Mouse (Mus musculus): ENCODE measurements around the gene Bnip3.

- TF ChIP-seq CTCF (conservative IDR thresholded peaks at IDR 0.05; ENCODE audit: low read length) (no peak), NANOG (IDR thresholded peaks at IDR 0.05; ENCODE audit: borderline replicate concordance, low read length) (no peak), POU5F1 (IDR thresholded peaks at IDR 0.05; ENCODE audit: borderline replicate concordance, low read length) (no peak)
Measured at GRCm38 (mm10) chr7:138863950-138864572, 45.3 kb downstream of the Bnip3 start.

Data from E14TG2a.4 (cell line).